Mouse (Mus musculus) layer of hippocampus, adult 11-12 months (tissue): ENCODE results near the gene Scrt2.
A peak's percentile ranks its signal among the peaks of the same experiment; 100 is the strongest.

Source experiments
- DNase-seq: peaks from one replicate; pipeline ENCODE4 v3.0.0; 2022; ENCODE audit warnings: low spot score

The Scrt2 gene

GRCm38 (mm10) chr2:152081641-152082448, 516 bp downstream of the Scrt2 start:
- peak; percentile 60 for DNase-seq

- no peak for DNase-seq
Observed at GRCm38 (mm10) chr2:152082456-152083285, 1.3 kb downstream of the Scrt2 start.

- DNase-seq = no peak
Observed at GRCm38 (mm10) chr2:152083411-152083810, 2.1 kb downstream of the Scrt2 start.

GRCm38 (mm10) chr2:152084298-152084697, 3.0 kb downstream of the Scrt2 start:
- no peak for DNase-seq

GRCm38 (mm10) chr2:152085414-152085813, 4.1 kb downstream of the Scrt2 start:
- DNase-seq = no peak

GRCm38 (mm10) chr2:152086451-152086850, 5.1 kb downstream of the Scrt2 start:
- DNase-seq = no peak

GRCm38 (mm10) chr2:152087111-152087510, 5.8 kb downstream of the Scrt2 start:
- DNase-seq = no peak

GRCm38 (mm10) chr2:152089078-152089477, 7.7 kb downstream of the Scrt2 start:
- peak; percentile 82 for DNase-seq

- no peak for DNase-seq
Observed at GRCm38 (mm10) chr2:152089581-152089980, 8.3 kb downstream of the Scrt2 start.

GRCm38 (mm10) chr2:152090486-152090885, 9.2 kb downstream of the Scrt2 start:
- no peak for DNase-seq

GRCm38 (mm10) chr2:152091342-152092056, 10.2 kb downstream of the Scrt2 start:
- DNase-seq = no peak

- DNase-seq = no peak
Observed at GRCm38 (mm10) chr2:152092927-152093326, 11.6 kb downstream of the Scrt2 start.

GRCm38 (mm10) chr2:152093356-152093792, 12.0 kb downstream of the Scrt2 start:
- peak; percentile 54 for DNase-seq

- no peak for DNase-seq
Observed at GRCm38 (mm10) chr2:152094856-152095545, 13.7 kb downstream of the Scrt2 start.

- no peak for DNase-seq
Observed at GRCm38 (mm10) chr2:152096922-152097321, 15.6 kb downstream of the Scrt2 start.

- no peak for DNase-seq
Observed at GRCm38 (mm10) chr2:152097916-152098315, 16.6 kb downstream of the Scrt2 start.

- DNase-seq = no peak
Observed at GRCm38 (mm10) chr2:152099538-152099937, 18.2 kb downstream of the Scrt2 start.

GRCm38 (mm10) chr2:152101761-152102160, 20.4 kb downstream of the Scrt2 start:
- DNase-seq = no peak

- DNase-seq = no peak
Observed at GRCm38 (mm10) chr2:152102369-152102768, 21.0 kb downstream of the Scrt2 start.

GRCm38 (mm10) chr2:152104711-152105317, 23.5 kb downstream of the Scrt2 start:
- DNase-seq = no peak
